Mouse (Mus musculus) CH12.LX (cell line): ENCODE results near the gene Gtpbp6. TPM values are rescaled to one million over a fixed set of nuclear protein-coding genes. Genes with fewer than 3 reads are reported as not detected.

ENCODE experiments used
- DNase-seq: peaks from one replicate; pipeline ENCODE4 v3.0.0-alpha.2; 2013; ENCODE audit errors: extremely low read depth
- H3K27ac ChIP-seq: 2 replicates; pipeline ENCODE4 v1.5.1; 2012; ENCODE audit warnings: low read depth, mild to moderate bottlenecking, control low read depth, moderate library complexity; ENCODE audit not compliant: insufficient read depth
- H3K27me3 ChIP-seq: replicated peaks from 2 replicates; pipeline ENCODE3; 2012; ENCODE audit warnings: inconsistent platforms
- H3K36me3 ChIP-seq, 2 experiments: replicated peaks in 1 of 2; 2 replicates each; pipeline versions ENCODE3 to v1.6.1; 2012; ENCODE audit warnings: inconsistent platforms in 1 of 2, low read length in 1 of 2, mild to moderate bottlenecking in 1 of 2, mixed read lengths in 1 of 2, moderate library complexity in 1 of 2; ENCODE audit not compliant: control insufficient read depth in 1 of 2, insufficient read depth in 1 of 2
- H3K4me1 ChIP-seq, 2 experiments: 2 replicates each; pipeline ENCODE4 v1.6.1; 2012; ENCODE audit warnings: inconsistent platforms in 1 of 2, moderate library complexity in 1 of 2; ENCODE audit not compliant: insufficient read depth in 2 of 2, control insufficient read depth in 1 of 2
- H3K4me2 ChIP-seq: 2 replicates; pipeline ENCODE4 v1.6.1; 2012; ENCODE audit warnings: low read depth, mild to moderate bottlenecking, control low read depth; ENCODE audit not compliant: poor library complexity, insufficient read depth, severe bottlenecking
- H3K4me3 ChIP-seq, 3 experiments: fragments of 150-350 bp in 1 of 3; sonication (generic) in 1 of 3; replicated peaks in 1 of 3; 2 replicates each; pipeline versions ENCODE3 to v1.5.1; 2011 to 2012; ENCODE audit warnings: low read depth in 2 of 3, low read length in 2 of 3, mild to moderate bottlenecking in 2 of 3, moderate library complexity in 2 of 3, control low read depth in 1 of 3, improper control_type of control experiment in 1 of 3, inconsistent platforms in 1 of 3, mixed read lengths in 1 of 3; ENCODE audit not compliant: poor library complexity in 1 of 3
- H3K79me2 ChIP-seq: replicated peaks from 2 replicates; pipeline ENCODE4 v1.6.1; 2012; ENCODE audit warnings: mild to moderate bottlenecking, moderate library complexity; ENCODE audit not compliant: control insufficient read depth, poor library complexity, insufficient read depth, severe bottlenecking; ENCODE audit errors: extremely low read depth
- H3K9ac ChIP-seq: 2 replicates; pipeline ENCODE4 v1.6.1; 2012; ENCODE audit warnings: low read depth, mild to moderate bottlenecking, control low read depth, moderate library complexity; ENCODE audit not compliant: insufficient read depth
- H3K9me3 ChIP-seq: replicated peaks from 2 replicates; pipeline ENCODE3; 2012; ENCODE audit warnings: low read length, inconsistent platforms, mixed read lengths
- CTCF ChIP-seq, 2 experiments: IDR thresholded peaks in 1 of 2; conservative IDR thresholded peaks in 1 of 2; 2 replicates each; pipeline ENCODE4 v1.5.1; 2011 to 2012; ENCODE audit warnings: low read depth in 2 of 2, low read length in 2 of 2, improper control_type of control experiment in 1 of 2, inconsistent platforms in 1 of 2, mild to moderate bottlenecking in 1 of 2, moderate library complexity in 1 of 2
- E2F4 ChIP-seq: IDR thresholded peaks from 2 replicates; pipeline ENCODE4 v1.6.1; 2011; ENCODE audit warnings: low read depth, low read length, improper control_type of control experiment; ENCODE audit not compliant: insufficient replicate concordance
- ELF1 ChIP-seq: IDR thresholded peaks from 2 replicates; pipeline ENCODE4 v1.6.1; 2014; ENCODE audit warnings: low read depth, mild to moderate bottlenecking, inconsistent platforms, low read length, improper control_type of control experiment
- EP300 ChIP-seq: IDR thresholded peaks from 2 replicates; pipeline ENCODE4 v1.6.1; 2011; ENCODE audit warnings: low read length, improper control_type of control experiment
- ETS1 ChIP-seq: conservative IDR thresholded peaks from 2 replicates; pipeline ENCODE4 v1.6.1; 2012; ENCODE audit warnings: low read depth, mild to moderate bottlenecking, inconsistent platforms, low read length, improper control_type of control experiment, moderate library complexity
- JUND ChIP-seq: conservative IDR thresholded peaks from 2 replicates; pipeline ENCODE4 v1.6.1; 2011; ENCODE audit warnings: low read depth, low read length, improper control_type of control experiment
- KAT2A ChIP-seq: IDR thresholded peaks from 2 replicates; pipeline ENCODE4 v1.6.1; 2012; ENCODE audit warnings: low read length, improper control_type of control experiment, inconsistent platforms; ENCODE audit not compliant: insufficient replicate concordance
- MAFK ChIP-seq: IDR thresholded peaks from 2 replicates; pipeline ENCODE4 v1.6.1; 2011; ENCODE audit warnings: low read length, improper control_type of control experiment; ENCODE audit not compliant: insufficient replicate concordance
- MAX ChIP-seq: IDR thresholded peaks from 2 replicates; pipeline ENCODE4 v1.6.1; 2011; ENCODE audit warnings: low read length, improper control_type of control experiment
- MAZ ChIP-seq: IDR thresholded peaks from 2 replicates; pipeline ENCODE4 v1.6.1; 2012; ENCODE audit warnings: low read depth, mild to moderate bottlenecking, inconsistent platforms, low read length, improper control_type of control experiment, moderate library complexity
- MXI1 ChIP-seq: IDR thresholded peaks from 2 replicates; pipeline ENCODE4 v1.6.1; 2011; ENCODE audit warnings: mild to moderate bottlenecking, low read depth, low read length, improper control_type of control experiment
- MYC ChIP-seq: IDR thresholded peaks from 2 replicates; pipeline ENCODE4 v1.6.1; 2011; ENCODE audit warnings: low read depth, mild to moderate bottlenecking, improper control_type of control experiment, low read length
- PAX5 ChIP-seq: IDR thresholded peaks from 2 replicates; pipeline ENCODE4 v1.6.1; 2012; ENCODE audit warnings: low read length, inconsistent platforms, mixed read lengths
- POLR2AphosphoS2 ChIP-seq: IDR thresholded peaks from 2 replicates; pipeline ENCODE4 v1.6.1; 2011; ENCODE audit warnings: low read depth, low read length, improper control_type of control experiment
- SIN3A ChIP-seq: IDR thresholded peaks from 2 replicates; pipeline ENCODE4 v1.6.1; 2012; ENCODE audit warnings: low read length, improper control_type of control experiment, inconsistent platforms
- SMC3 ChIP-seq: IDR thresholded peaks from 2 replicates; pipeline ENCODE4 v1.6.1; 2011; ENCODE audit warnings: low read depth, low read length, improper control_type of control experiment
- TCF12 ChIP-seq: IDR thresholded peaks from 2 replicates; pipeline ENCODE4 v1.6.1; 2014; ENCODE audit warnings: low read depth, mild to moderate bottlenecking, inconsistent platforms, low read length, improper control_type of control experiment
- UBTF ChIP-seq: IDR thresholded peaks from 2 replicates; pipeline ENCODE4 v1.6.1; 2012; ENCODE audit warnings: low read depth, mild to moderate bottlenecking, inconsistent platforms, low read length, improper control_type of control experiment, moderate library complexity
- USF2 ChIP-seq: conservative IDR thresholded peaks from 2 replicates; pipeline ENCODE4 v1.6.1; 2011; ENCODE audit warnings: low read depth, low read length, improper control_type of control experiment
- ZMIZ1 ChIP-seq: IDR thresholded peaks from 2 replicates; pipeline ENCODE4 v1.6.1; 2012; ENCODE audit warnings: low read depth, mild to moderate bottlenecking, inconsistent platforms, low read length, improper control_type of control experiment
- ZNF384 ChIP-seq: IDR thresholded peaks from 2 replicates; pipeline ENCODE4 v1.6.1; 2012; ENCODE audit warnings: low read depth, low read length, improper control_type of control experiment, inconsistent platforms
- dilution Hi-C: fragments of 300-500 bp; cut with MboI; formaldehyde crosslinking; loops from 2 replicates; pipeline ENCODE4 v1.14.3; 2020; ENCODE audit warnings: low sequenced_read_pairs; ENCODE audit not compliant: extremely low pct_unique_long_range_greater_than_20kb, extremely low pct_ligation_motif_present
- in situ Hi-C: fragments of 300-500 bp; cut with MboI; formaldehyde crosslinking; loops from 3 replicates; pipeline ENCODE4 v1.14.3; 2019; ENCODE audit warnings: low sequenced_read_pairs, low pct_ligation_motif_present, low pct_unique_long_range_greater_than_20kb, mixed read lengths
- polyA plus RNA-seq: library from polyadenylated mRNA; unstranded; fragments of >175 nt; gene quantifications from 2 replicates; pipeline ENCODE4 v1.2.1, GENCODE M21; 2012; ENCODE audit warnings: low read depth; ENCODE audit not compliant: insufficient read length
- total RNA-seq, 2 experiments: library from RNA; depleted of rRNA; stranded (reverse); fragments of 300-350 nt in 1 of 2; fragments of >200 nt in 1 of 2; gene quantifications; 2 replicates each; pipeline ENCODE4 v1.2.3; 2012 to 2014

Gene Gtpbp6
- total and polyA plus RNA-seq, 3 experiments, result 14.4 to 40.1 (median 27.9) TPM

- DNase-seq, result no peak
- Histone ChIP-seq H3K4me3 (no peak within 1 kb of the TSS), H3K9me3 (peaks cover 10% of the 10 kb centered on the region), H3K79me2 (no peaks in the 10 kb centered on the region), H3K4me2 (no peak within 1 kb of the TSS), H3K9ac (no peak within 1 kb of the TSS), H3K4me1 (peaks cover 7 to 10% of the 10 kb centered on the region in 2 experiments; a peak in 3 of 4 replicates), H3K27ac (no peak within 1 kb of the TSS), H3K36me3 (peaks cover 29 to 34% of the 10 kb centered on the region in 2 experiments), H3K27me3 (no peaks in the 10 kb centered on the region)
- no peak for TF ChIP-seq SIN3A
- TF ChIP-seq MAFK, result no peak
- TF ChIP-seq MAZ, result no peak
- no peak for TF ChIP-seq MXI1
- no peak for TF ChIP-seq MYC
- TF ChIP-seq MAX, result no peak
- TF ChIP-seq CTCF (conservative IDR thresholded peaks at IDR 0.05 in 1 of 2, IDR thresholded peaks at IDR 0.05 in 1 of 2; ENCODE audit: low read depth in 2 of 2, low read length in 2 of 2), result no peak
- TF ChIP-seq ZNF384, result no peak
- TF ChIP-seq USF2, result no peak
- TF ChIP-seq JUND, result no peak
- no peak for TF ChIP-seq EP300
- no peak for TF ChIP-seq PAX5
- TF ChIP-seq ZMIZ1, result no peak
- no peak for TF ChIP-seq ETS1
- TF ChIP-seq POLR2AphosphoS2, result no peak
- dilution Hi-C loops (no loop called here), in situ Hi-C loops (no loop called here)
Observed at GRCm38 (mm10) chr5:110099656-110100580, 8.1 kb downstream of the Gtpbp6 start, which contains the start of gene Plcxd1. Gene Plcxd1, plus strand, starts transcription at chr5:110099969.

GRCm38 (mm10) chr5:110098991-110099477, 9.0 kb downstream of the Gtpbp6 start:
- H3K27ac ChIP-seq, result no peak overlapping the region
- no peak overlapping the region for H3K9ac ChIP-seq
- no peak for DNase-seq
- no peak for TF ChIP-seq SIN3A
- TF ChIP-seq TCF12, result no peak
- no peak for TF ChIP-seq MAZ
- TF ChIP-seq KAT2A, result no peak
- TF ChIP-seq UBTF, result no peak
- TF ChIP-seq SMC3, result no peak
- TF ChIP-seq E2F4, result no peak
- TF ChIP-seq ELF1, result no peak
- TF ChIP-seq POLR2AphosphoS2, result no peak
- H3K4me2 ChIP-seq, result no peak overlapping the region
- H3K27me3 ChIP-seq, result no peaks in the 10 kb centered on the region
- peaks cover 7 to 11% of the 10 kb centered on the region in 2 experiments; a peak in 3 of 4 replicates for H3K4me1 ChIP-seq
- in situ Hi-C loops, result no loop called here
- H3K4me3 ChIP-seq, result no peak overlapping the region
- dilution Hi-C loops, result no loop called here
- H3K9me3 ChIP-seq, result peaks cover 10% of the 10 kb centered on the region
- no peaks in the 10 kb centered on the region for H3K79me2 ChIP-seq
- H3K36me3 ChIP-seq, result peaks cover 20 to 25% of the 10 kb centered on the region in 2 experiments
